Mouse (Mus musculus) inflammation-experienced regulatory T-cells, adult 6 months (primary cell): Measurements from ENCODE around the gene Fbn1. TPM values are rescaled to one million over a fixed set of nuclear protein-coding genes. Genes with fewer than 3 reads are reported as not detected.

ENCODE experiments used
- ATAC-seq: one replicate; pipeline ENCODE4 v1.8.0; 2017
- polyA plus RNA-seq, 3 experiments: library from polyadenylated mRNA; unstranded; fragments of 100-300 nt; shearing (Covaris generic); gene quantifications; one replicate each; pipeline ENCODE4 v1.2.1; 2017

Gene Fbn1
- polyA plus RNA-seq, 3 experiments from 2014 or later = not detected

- ATAC-seq = no peak
These were observed 121.4 kb downstream of the Fbn1 start for GRCm38 (mm10) chr2:125386221-125386965.

GRCm38 (mm10) chr2:125384941-125385340 is 122.9 kb downstream of the Fbn1 start:
- no peak for ATAC-seq

- no peak for ATAC-seq
These were observed 123.4 kb downstream of the Fbn1 start for GRCm38 (mm10) chr2:125384415-125384814.

- ATAC-seq = no peak
These were observed 124.5 kb downstream of the Fbn1 start for GRCm38 (mm10) chr2:125383273-125383641.

GRCm38 (mm10) chr2:125382613-125383272 is 125.0 kb downstream of the Fbn1 start:
- ATAC-seq = no peak

GRCm38 (mm10) chr2:125380086-125380485 is 127.7 kb downstream of the Fbn1 start:
- ATAC-seq = no peak

- no peak for ATAC-seq
These were observed 128.6 kb downstream of the Fbn1 start for GRCm38 (mm10) chr2:125379206-125379605.

- no peak for ATAC-seq
These were observed 131.9 kb downstream of the Fbn1 start for GRCm38 (mm10) chr2:125375926-125376325.

GRCm38 (mm10) chr2:125375301-125375700 is 132.5 kb downstream of the Fbn1 start:
- ATAC-seq = no peak

GRCm38 (mm10) chr2:125369666-125370065 is 138.1 kb downstream of the Fbn1 start:
- no peak for ATAC-seq

GRCm38 (mm10) chr2:125368616-125369015 is 139.2 kb downstream of the Fbn1 start:
- no peak for ATAC-seq

- no peak for ATAC-seq
These were observed 146.1 kb downstream of the Fbn1 start for GRCm38 (mm10) chr2:125361661-125362060.

GRCm38 (mm10) chr2:125356486-125356885 is 151.3 kb downstream of the Fbn1 start:
- no peak for ATAC-seq

- ATAC-seq = no peak
These were observed 151.7 kb downstream of the Fbn1 start for GRCm38 (mm10) chr2:125356068-125356467.

- no peak for ATAC-seq
These were observed 152.4 kb downstream of the Fbn1 start for GRCm38 (mm10) chr2:125355216-125355971.

- ATAC-seq = no peak
These were observed 153.2 kb downstream of the Fbn1 start for GRCm38 (mm10) chr2:125354587-125354986.

GRCm38 (mm10) chr2:125349144-125349543 is 158.6 kb downstream of the Fbn1 start:
- no peak for ATAC-seq

GRCm38 (mm10) chr2:125342181-125342950 is 165.4 kb downstream of the Fbn1 start:
- ATAC-seq = no peak

- no peak for ATAC-seq
These were observed 167.4 kb downstream of the Fbn1 start for GRCm38 (mm10) chr2:125340381-125340780.

- ATAC-seq = no peak
These were observed 170.6 kb downstream of the Fbn1 start for GRCm38 (mm10) chr2:125337239-125337638.

- ATAC-seq = no peak
These were observed 172.6 kb downstream of the Fbn1 start for GRCm38 (mm10) chr2:125335206-125335605.

- no peak for ATAC-seq
These were observed 173.6 kb downstream of the Fbn1 start for GRCm38 (mm10) chr2:125334163-125334562.

- no peak for ATAC-seq
These were observed 176.2 kb downstream of the Fbn1 start for GRCm38 (mm10) chr2:125331581-125331980.
